Mouse (Mus musculus) heart, embryonic 14.5 days (tissue): ENCODE measurements around the gene Adamts18. TPM values are rescaled to one million over a fixed set of nuclear protein-coding genes. Genes with fewer than 3 reads are reported as not detected.

Source experiments
- ATAC-seq: fragments of 200-750 bp; cut with Nextera tagmentation; 2 replicates; pipeline ENCODE4 v1.8.0; 2017; ENCODE audit warnings: low read depth, moderate TSS enrichment; ENCODE audit not compliant: insufficient number of reproducible peaks, insufficient read depth, low FRiP score
- H3K27ac ChIP-seq, 2 experiments: fragments of 200-500 bp in 1 of 2; fragments of 300-500 bp in 1 of 2; sonication (generic) in 1 of 2; replicated peaks in 1 of 2; 2 replicates each; pipeline ENCODE4 v1.5.1; 2012 to 2014; ENCODE audit warnings: low read depth in 2 of 2, low read length in 2 of 2, control low read depth in 1 of 2, mild to moderate bottlenecking in 1 of 2, mixed read lengths in 1 of 2; ENCODE audit not compliant: control insufficient read depth in 1 of 2, insufficient read depth in 1 of 2
- H3K27me3 ChIP-seq: fragments of 300-500 bp; sonication (generic); 2 replicates; pipeline ENCODE4 v1.6.1; 2014; ENCODE audit warnings: mild to moderate bottlenecking, low read length, control low read depth; ENCODE audit not compliant: control insufficient read depth, insufficient read depth
- H3K36me3 ChIP-seq: fragments of 300-500 bp; sonication (generic); 2 replicates; pipeline ENCODE4 v1.6.1; 2014; ENCODE audit warnings: mild to moderate bottlenecking, control low read depth, low read length, mixed read lengths; ENCODE audit not compliant: control insufficient read depth, insufficient read depth
- H3K4me1 ChIP-seq, 2 experiments: fragments of 200-500 bp in 1 of 2; fragments of 300-500 bp in 1 of 2; sonication (generic) in 1 of 2; 2 replicates each; pipeline ENCODE4 v1.6.1; 2012 to 2014; ENCODE audit warnings: low read length in 2 of 2, control low read depth in 1 of 2, mixed read lengths in 1 of 2; ENCODE audit not compliant: control insufficient read depth in 2 of 2, insufficient read depth in 2 of 2
- H3K4me2 ChIP-seq: fragments of 300-500 bp; sonication (generic); 2 replicates; pipeline ENCODE4 v1.6.1; 2014; ENCODE audit warnings: mild to moderate bottlenecking, low read length
- H3K4me3 ChIP-seq, 2 experiments: fragments of 200-500 bp in 1 of 2; fragments of 300-500 bp in 1 of 2; sonication (generic) in 1 of 2; 2 replicates each; pipeline ENCODE4 v1.5.1; 2012 to 2014; ENCODE audit warnings: low read length in 2 of 2, mild to moderate bottlenecking in 2 of 2, control low read depth in 1 of 2, low read depth in 1 of 2, moderate library complexity in 1 of 2; ENCODE audit not compliant: control insufficient read depth in 1 of 2, insufficient read depth in 1 of 2
- H3K9ac ChIP-seq: fragments of 300-500 bp; sonication (generic); 2 replicates; pipeline ENCODE4 v1.6.1; 2014; ENCODE audit warnings: mild to moderate bottlenecking, low read length
- H3K9me3 ChIP-seq: fragments of 300-500 bp; sonication (generic); 2 replicates; pipeline ENCODE4 v1.6.1; 2016; ENCODE audit warnings: low read length, control low read depth; ENCODE audit not compliant: control insufficient read depth
- WGBS: fragments of 180-500 bp; shearing (Covaris S2); extraction: QIAGEN DNeasy Blood & Tissue Kit; methylation state at CpG from one replicate; pipeline ENCODE4 v1.1.7; 2014; 5-methylcytosine and 5-hydroxymethylcytosine counted together
- polyA plus RNA-seq: library from polyadenylated mRNA; unstranded; fragments of >200 nt; fragmentation: Nextera tagmentation; extraction: Ambion mirVana; gene quantifications from 2 replicates; pipeline ENCODE4 v1.2.1, GENCODE M21; 2014

Adamts18 gene
- polyA plus RNA-seq, 1 experiment from 2014 or later: 0.42 TPM

GRCm38 (mm10) chr8:113853714-113854113 lies 5.2 kb upstream of the Adamts18 start:
- H3K36me3 ChIP-seq: no peaks in the 10 kb centered on the region
- H3K27ac ChIP-seq: no peak overlapping the region
- no peak overlapping the region for H3K9ac ChIP-seq
- H3K9me3 ChIP-seq: no peaks in the 10 kb centered on the region
- 74% methylated on average over 4 of the region's 4 CpGs for WGBS
- no peaks in the 10 kb centered on the region for H3K4me1 ChIP-seq
- ATAC-seq: no peak
- H3K4me2 ChIP-seq: no peak overlapping the region
- H3K4me3 ChIP-seq: no peak overlapping the region
- peaks cover 26% of the 10 kb centered on the region for H3K27me3 ChIP-seq

DNA sequence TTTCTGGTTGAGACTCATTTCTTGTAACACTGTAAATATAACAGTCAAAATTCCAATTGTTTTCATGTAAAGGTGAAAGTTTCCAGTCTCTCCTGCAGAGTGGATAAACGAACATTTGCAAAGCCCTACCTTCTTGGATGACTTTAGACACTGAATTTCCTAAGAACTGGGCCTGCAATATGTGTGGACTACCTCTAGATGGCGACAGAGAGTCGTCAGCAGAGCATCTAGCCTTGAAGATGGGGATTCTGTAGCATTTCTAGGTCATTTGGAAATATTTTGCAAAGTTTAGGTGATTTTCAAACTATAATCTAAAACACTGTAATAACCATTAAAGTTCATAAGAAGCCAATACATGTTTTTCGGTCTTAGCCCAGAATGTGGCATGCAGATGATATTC lies 3.1 kb upstream of the Adamts18 start:
- H3K4me3 ChIP-seq: no peak overlapping the region
- peaks cover 47% of the 10 kb centered on the region for H3K27me3 ChIP-seq
- no peak overlapping the region for H3K27ac ChIP-seq
- WGBS: 33% methylated on average over 4 of the region's 4 CpGs
- ATAC-seq: no peak
- no peaks in the 10 kb centered on the region for H3K9me3 ChIP-seq
- H3K9ac ChIP-seq: no peak overlapping the region
- H3K4me1 ChIP-seq: 0 out of 4 replicates have a peak, but pooled peaks cover 0 to 7% of the 10 kb centered on the region in 2 experiments
- H3K4me2 ChIP-seq: no peak overlapping the region
- no peaks in the 10 kb centered on the region for H3K36me3 ChIP-seq

DNA sequence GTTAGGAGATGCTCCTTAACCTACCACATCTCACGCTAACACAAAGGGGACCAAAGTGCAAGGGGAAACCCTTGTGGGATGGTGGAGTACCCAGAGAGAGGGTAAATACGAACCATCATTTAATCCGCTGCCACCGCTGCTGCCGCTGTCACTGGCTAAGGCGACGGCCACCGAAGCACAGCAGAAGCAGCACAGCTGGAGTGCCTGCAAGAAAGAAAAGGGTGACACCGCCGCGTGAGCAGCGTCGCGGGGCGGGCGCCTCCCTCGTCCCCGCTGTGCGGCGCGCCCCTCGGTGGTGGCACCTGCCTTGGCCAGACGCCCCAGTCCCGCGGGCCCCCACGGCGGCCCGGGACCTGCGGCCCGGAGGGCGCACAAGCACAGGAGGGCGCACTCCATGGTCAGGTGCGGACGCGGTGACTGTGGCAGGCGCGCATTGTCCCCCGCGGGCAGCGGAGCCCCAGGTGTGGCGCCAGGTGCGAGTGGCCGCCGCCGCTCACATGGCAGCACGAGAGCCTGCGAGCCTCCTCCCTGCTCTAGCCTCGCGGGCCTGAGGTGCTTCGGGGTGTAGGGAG lies 371 bp downstream of the Adamts18 start:
- no peak for ATAC-seq

DNA sequence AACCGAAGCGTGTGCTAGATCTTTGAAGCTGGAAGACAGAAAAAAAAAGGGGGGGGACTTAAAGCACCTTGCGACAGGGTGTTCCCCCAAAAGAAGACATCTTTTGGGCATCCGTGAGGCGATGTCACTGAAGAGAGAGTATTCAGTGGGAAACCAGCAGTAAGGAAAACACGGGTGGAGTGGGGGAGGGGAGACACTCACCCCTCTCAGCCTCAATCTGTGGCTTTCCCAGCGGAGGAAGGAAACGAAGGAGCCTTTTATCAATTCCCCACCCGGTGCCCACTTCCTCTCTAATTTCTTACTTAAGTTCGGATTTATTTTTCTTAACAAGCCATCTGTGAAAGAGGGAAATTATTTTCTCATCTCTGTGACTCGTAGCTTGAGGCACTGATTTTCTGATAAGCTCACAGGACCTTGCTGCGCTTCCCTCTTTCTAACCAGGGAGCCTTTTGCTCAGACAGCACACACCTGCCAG lies 895 bp downstream of the Adamts18 start:
- no peak for ATAC-seq
- Histone ChIP-seq H3K27me3 (peaks cover 58% of the 10 kb centered on the region), H3K9ac (no peak overlapping the region), H3K4me3 (peak overlapping the region in 1 of 2 experiments; percentile 48; a peak in 2 of 4 replicates), H3K27ac (no peak overlapping the region), H3K36me3 (no peaks in the 10 kb centered on the region), H3K4me1 (0 out of 4 replicates have a peak, but pooled peaks cover 0 to 7% of the 10 kb centered on the region in 2 experiments), H3K4me2 (peak overlapping the region; percentile 92), H3K9me3 (no peaks in the 10 kb centered on the region)
- 26% methylated on average over 12 of the region's 12 CpGs for WGBS

More for the DNA sequence above, 371 bp downstream of the Adamts18 start:
- H3K27me3 ChIP-seq: peaks cover 58% of the 10 kb centered on the region
- H3K27ac ChIP-seq: no peak overlapping the region
- H3K4me1 ChIP-seq: 0 out of 4 replicates have a peak, but pooled peaks cover 0 to 7% of the 10 kb centered on the region in 2 experiments
- no peaks in the 10 kb centered on the region for H3K9me3 ChIP-seq
- no peaks in the 10 kb centered on the region for H3K36me3 ChIP-seq
- H3K4me3 ChIP-seq: peak overlapping the region; percentile 40 to 48
- peak overlapping the region; percentile 92 for H3K4me2 ChIP-seq
- 1% methylated on average over 41 of the region's 50 CpGs for WGBS
- H3K9ac ChIP-seq: peak overlapping the region; percentile 21; the same call in 1 of the 2 replicates

DNA sequence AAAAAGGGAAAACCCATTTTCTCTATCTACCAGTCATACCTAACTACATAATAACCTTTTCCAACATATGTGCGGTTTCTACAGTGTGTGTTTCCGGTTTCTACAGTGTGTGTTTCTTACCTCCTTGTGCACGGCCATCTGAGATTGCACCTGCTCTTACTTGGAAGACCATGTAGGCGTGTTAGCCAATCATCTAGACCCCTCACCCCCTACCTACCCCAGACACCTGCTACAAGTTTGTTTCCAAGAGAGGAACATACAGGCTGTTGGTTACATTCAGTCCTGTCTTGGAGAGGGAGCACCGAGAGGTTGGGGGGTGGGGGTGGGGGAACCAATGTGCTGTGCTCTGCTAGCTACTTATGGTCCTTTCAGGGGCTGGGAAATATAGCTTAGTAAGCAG lies 1.9 kb downstream of the Adamts18 start:
- H3K9me3 ChIP-seq: no peaks in the 10 kb centered on the region
- H3K27me3 ChIP-seq: peaks cover 58% of the 10 kb centered on the region
- no peak overlapping the region for H3K27ac ChIP-seq
- no peak for ATAC-seq
- no peaks in the 10 kb centered on the region for H3K36me3 ChIP-seq
- H3K9ac ChIP-seq: no peak overlapping the region
- 75% methylated on average over 5 of the region's 5 CpGs for WGBS
- H3K4me1 ChIP-seq: 0 out of 4 replicates have a peak, but pooled peaks cover 0 to 7% of the 10 kb centered on the region in 2 experiments
- H3K4me2 ChIP-seq: no peak overlapping the region
- no peak overlapping the region for H3K4me3 ChIP-seq

- H3K36me3 ChIP-seq: no peaks in the 10 kb centered on the region
- 41% methylated on average over 20 of the region's 20 CpGs for WGBS
- H3K9me3 ChIP-seq: no peaks in the 10 kb centered on the region
- no peak overlapping the region for H3K4me2 ChIP-seq
- H3K9ac ChIP-seq: no peak overlapping the region
- H3K27me3 ChIP-seq: peaks cover 43% of the 10 kb centered on the region
- no peak for ATAC-seq
- 0 out of 4 replicates have a peak, but pooled peaks cover 0 to 7% of the 10 kb centered on the region in 2 experiments for H3K4me1 ChIP-seq
- H3K27ac ChIP-seq: no peak overlapping the region
- no peak overlapping the region for H3K4me3 ChIP-seq
Observed at GRCm38 (mm10) chr8:113844801-113845301, 3.7 kb downstream of the Adamts18 start.

DNA sequence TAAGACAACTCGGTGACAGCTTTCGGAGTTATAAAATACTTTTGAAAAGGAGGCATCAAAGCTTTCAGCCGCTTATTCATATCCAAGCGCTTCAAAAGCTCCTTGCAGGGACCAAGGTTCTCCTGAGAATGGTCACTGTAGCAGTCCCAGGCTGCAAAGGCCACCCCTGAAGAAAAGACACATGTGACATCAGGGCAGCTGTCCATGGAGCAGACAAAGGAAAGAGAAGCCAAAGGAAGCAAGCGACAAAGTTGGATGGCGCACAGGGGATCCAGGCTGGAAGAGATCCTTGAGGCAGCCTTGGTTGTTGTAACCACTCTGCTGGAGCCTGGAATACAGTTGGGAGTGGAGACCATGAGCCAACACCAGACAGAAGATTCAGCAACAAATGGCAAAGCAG lies 10.3 kb downstream of the Adamts18 start:
- H3K4me1 ChIP-seq: peaks cover 0 to 2% of the 10 kb centered on the region in 2 experiments; a peak in 1 of 4 replicates
- H3K27ac ChIP-seq: no peak overlapping the region
- no peaks in the 10 kb centered on the region for H3K36me3 ChIP-seq
- H3K27me3 ChIP-seq: no peaks in the 10 kb centered on the region
- H3K9ac ChIP-seq: no peak overlapping the region
- H3K9me3 ChIP-seq: no peaks in the 10 kb centered on the region
- ATAC-seq: no peak
- H3K4me3 ChIP-seq: no peak overlapping the region
- WGBS: 75% methylated on average over 6 of the region's 6 CpGs
- no peak overlapping the region for H3K4me2 ChIP-seq
